Mouse (Mus musculus): ENCODE results near the gene RPS10-NUDT3. TPM values are rescaled to one million over a fixed set of nuclear protein-coding genes. Genes with fewer than 3 reads are reported as not detected.

RPS10-NUDT3 gene
- total RNA-seq, 2 experiments from 2014 or later, result not detected

- intact Hi-C loops (cut with DNase I), result no loop called here
- DNase-seq, result peak; percentile 92
Measured at GRCm38 (mm10) chr17:27556315-27557011, 78.6 kb downstream of the RPS10-NUDT3 start, which contains the start of gene Hmga1. Hmga1 (plus strand) TSS chr17:27556497.

- intact Hi-C loops (cut with DNase I), result no loop called here
- peak; percentile 61 for DNase-seq
Measured at GRCm38 (mm10) chr17:27555512-27556172, 79.4 kb downstream of the RPS10-NUDT3 start.

GRCm38 (mm10) chr17:27555075-27555511 is 79.9 kb downstream of the RPS10-NUDT3 start:
- intact Hi-C loops (cut with DNase I), result no loop called here
- no peak for DNase-seq

- intact Hi-C loops (cut with DNase I), result no loop called here
- DNase-seq, result no peak
Measured at GRCm38 (mm10) chr17:27554062-27554960, 80.7 kb downstream of the RPS10-NUDT3 start.

- intact Hi-C loops (cut with DNase I), result no loop called here
- DNase-seq, result peak; percentile 77
Measured at GRCm38 (mm10) chr17:27552215-27553201, 82.5 kb downstream of the RPS10-NUDT3 start.

GRCm38 (mm10) chr17:27551393-27551940 is 83.6 kb downstream of the RPS10-NUDT3 start:
- no peak for DNase-seq
- intact Hi-C loops (cut with DNase I), result no loop called here

- intact Hi-C loops (cut with DNase I), result no loop called here
- no peak for DNase-seq
Measured at GRCm38 (mm10) chr17:27549234-27549633, 85.8 kb downstream of the RPS10-NUDT3 start.

- intact Hi-C loops (cut with DNase I), result no loop called here
- DNase-seq, result no peak
Measured at GRCm38 (mm10) chr17:27547253-27547868, 87.7 kb downstream of the RPS10-NUDT3 start.

GRCm38 (mm10) chr17:27546574-27547085 is 88.4 kb downstream of the RPS10-NUDT3 start:
- intact Hi-C loops (cut with DNase I), result no loop called here
- DNase-seq, result no peak

GRCm38 (mm10) chr17:27545991-27546390 is 89.0 kb downstream of the RPS10-NUDT3 start:
- no peak for DNase-seq
- intact Hi-C loops (cut with DNase I), result no loop called here

- intact Hi-C loops (cut with DNase I), result no loop called here
- DNase-seq, result no peak
Measured at GRCm38 (mm10) chr17:27544551-27544950, 90.5 kb downstream of the RPS10-NUDT3 start.

GRCm38 (mm10) chr17:27541984-27542383 is 93.0 kb downstream of the RPS10-NUDT3 start:
- DNase-seq, result no peak
- intact Hi-C loops (cut with DNase I), result no loop called here

- no peak for DNase-seq
- intact Hi-C loops (cut with DNase I), result no loop called here
Measured at GRCm38 (mm10) chr17:27541261-27541660, 93.8 kb downstream of the RPS10-NUDT3 start.

GRCm38 (mm10) chr17:27534718-27535117 is 100.3 kb downstream of the RPS10-NUDT3 start:
- DNase-seq, result peak; percentile 88
- intact Hi-C loops (cut with DNase I), result no loop called here

- no peak for DNase-seq
- intact Hi-C loops (cut with DNase I), result no loop called here
Measured at GRCm38 (mm10) chr17:27533354-27533753, 101.7 kb downstream of the RPS10-NUDT3 start.

GRCm38 (mm10) chr17:27532095-27532494 is 102.9 kb downstream of the RPS10-NUDT3 start:
- DNase-seq, result no peak
- intact Hi-C loops (cut with DNase I), result no loop called here
